Mouse (Mus musculus): Measurements from ENCODE around the gene Phkb. TPM values are rescaled to one million over a fixed set of nuclear protein-coding genes. Genes with fewer than 3 reads are reported as not detected.

The Phkb gene
- total and polyA plus RNA-seq, 2 experiments from 2014 or later, result 43.7 to 44.7 TPM

- WGBS, result 85% methylated on average over 2 of the region's 2 CpGs
- H3K4me2 ChIP-seq (ENCODE audit: low read depth, low read length), result no peak overlapping the region
- H3K9me3 ChIP-seq (replicated peaks; ENCODE audit: control insufficient read depth, low read length), result no peaks in the 10 kb centered on the region
- H3K4me1 ChIP-seq (ENCODE audit: control insufficient read depth, insufficient read depth), result no peaks in the 10 kb centered on the region
- ATAC-seq (ENCODE audit: insufficient read depth, low read depth) (no peak), DNase-seq (ENCODE audit: low spot score) (no peak)
- H3K27me3 ChIP-seq (ENCODE audit: control insufficient read depth, insufficient read depth, low read length), result no peaks in the 10 kb centered on the region
- H3K4me3 ChIP-seq (ENCODE audit: low read depth, low read length), result no peak overlapping the region
- no peak for TF ChIP-seq EP300 (IDR thresholded peaks at IDR 0.05; ENCODE audit: low read depth)
- no peak for TF ChIP-seq CTCF (IDR thresholded peaks at IDR 0.05; ENCODE audit: low read depth)
- H3K27ac ChIP-seq (ENCODE audit: low read depth), result no peak overlapping the region
- no peak overlapping the region for H3K9ac ChIP-seq (replicated peaks; ENCODE audit: low read depth, low read length)
- 0 out of 2 replicates have a peak, but pooled peaks cover 4% of the 10 kb centered on the region for H3K36me3 ChIP-seq (replicated peaks; ENCODE audit: control insufficient read depth, insufficient read depth, low read length)
Observed at GRCm38 (mm10) chr8:85897636-85898035, 56.9 kb downstream of the Phkb start.

GRCm38 (mm10) chr8:85924991-85925390, 84.2 kb downstream of the Phkb start:
- TF ChIP-seq EP300 (IDR thresholded peaks at IDR 0.05; ENCODE audit: low read depth) (no peak), CTCF (IDR thresholded peaks at IDR 0.05; ENCODE audit: low read depth) (no peak)
- H3K27ac ChIP-seq (ENCODE audit: low read depth), result no peak overlapping the region
- H3K36me3 ChIP-seq (replicated peaks; ENCODE audit: control insufficient read depth, insufficient read depth, low read length), result peaks cover 5% of the 10 kb centered on the region; the same call in 1 of the 2 replicates
- no peak overlapping the region for H3K4me3 ChIP-seq (ENCODE audit: low read depth, low read length)
- no peak overlapping the region for H3K4me2 ChIP-seq (ENCODE audit: low read depth, low read length)
- H3K4me1 ChIP-seq (ENCODE audit: control insufficient read depth, insufficient read depth), result peaks cover 14% of the 10 kb centered on the region
- no peaks in the 10 kb centered on the region for H3K27me3 ChIP-seq (ENCODE audit: control insufficient read depth, insufficient read depth, low read length)
- ATAC-seq (ENCODE audit: insufficient read depth, low read depth), result no peak
- DNase-seq (ENCODE audit: low spot score), result no peak
- H3K9me3 ChIP-seq (replicated peaks; ENCODE audit: control insufficient read depth, low read length), result no peaks in the 10 kb centered on the region
- no peak overlapping the region for H3K9ac ChIP-seq (replicated peaks; ENCODE audit: low read depth, low read length)

- 69% methylated on average over 1 of the region's 1 CpGs for WGBS
- H3K4me2 ChIP-seq (ENCODE audit: low read depth, low read length), result no peak overlapping the region
- H3K36me3 ChIP-seq (replicated peaks; ENCODE audit: control insufficient read depth, insufficient read depth, low read length), result peaks cover 5% of the 10 kb centered on the region; the same call in 1 of the 2 replicates
- peaks cover 14% of the 10 kb centered on the region for H3K4me1 ChIP-seq (ENCODE audit: control insufficient read depth, insufficient read depth)
- 0 out of 2 replicates have a peak overlapping the region, but pooled peaks have one; percentile 11 for H3K27ac ChIP-seq (ENCODE audit: low read depth)
- H3K27me3 ChIP-seq (ENCODE audit: control insufficient read depth, insufficient read depth, low read length), result no peaks in the 10 kb centered on the region
- H3K9ac ChIP-seq (replicated peaks; ENCODE audit: low read depth, low read length), result no peak overlapping the region
- DNase-seq (ENCODE audit: low spot score), result no peak
- no peak for TF ChIP-seq CTCF (IDR thresholded peaks at IDR 0.05; ENCODE audit: low read depth)
- no peak for TF ChIP-seq EP300 (IDR thresholded peaks at IDR 0.05; ENCODE audit: low read depth)
- no peak overlapping the region for H3K4me3 ChIP-seq (ENCODE audit: low read depth, low read length)
- no peak for ATAC-seq (ENCODE audit: insufficient read depth, low read depth)
- no peaks in the 10 kb centered on the region for H3K9me3 ChIP-seq (replicated peaks; ENCODE audit: control insufficient read depth, low read length)
Observed at GRCm38 (mm10) chr8:85925574-85925973, 84.8 kb downstream of the Phkb start.

- Histone ChIP-seq H3K4me1 (ENCODE audit: control insufficient read depth, insufficient read depth) (peaks cover 14% of the 10 kb centered on the region), H3K27ac (ENCODE audit: low read depth) (0 out of 2 replicates have a peak overlapping the region, but pooled peaks have one; percentile 11), H3K36me3 (replicated peaks; ENCODE audit: control insufficient read depth, insufficient read depth, low read length) (peaks cover 5% of the 10 kb centered on the region; the same call in 1 of the 2 replicates), H3K9me3 (replicated peaks; ENCODE audit: control insufficient read depth, low read length) (no peaks in the 10 kb centered on the region), H3K4me3 (ENCODE audit: low read depth, low read length) (no peak overlapping the region), H3K9ac (replicated peaks; ENCODE audit: low read depth, low read length) (no peak overlapping the region), H3K4me2 (ENCODE audit: low read depth, low read length) (no peak overlapping the region), H3K27me3 (ENCODE audit: control insufficient read depth, insufficient read depth, low read length) (no peaks in the 10 kb centered on the region)
- no peak for ATAC-seq (ENCODE audit: insufficient read depth, low read depth)
- no peak for TF ChIP-seq EP300 (IDR thresholded peaks at IDR 0.05; ENCODE audit: low read depth)
- TF ChIP-seq CTCF (IDR thresholded peaks at IDR 0.05; ENCODE audit: low read depth), result no peak
- peak; percentile 23 for DNase-seq (ENCODE audit: low spot score)
- 38% methylated on average over 3 of the region's 3 CpGs for WGBS
Observed at GRCm38 (mm10) chr8:85926107-85926506, 85.3 kb downstream of the Phkb start.

- Histone ChIP-seq H3K4me1 (ENCODE audit: control insufficient read depth, insufficient read depth) (no peaks in the 10 kb centered on the region), H3K9me3 (replicated peaks; ENCODE audit: control insufficient read depth, low read length) (no peaks in the 10 kb centered on the region), H3K27me3 (ENCODE audit: control insufficient read depth, insufficient read depth, low read length) (no peaks in the 10 kb centered on the region), H3K27ac (ENCODE audit: low read depth) (no peak overlapping the region), H3K4me2 (ENCODE audit: low read depth, low read length) (no peak overlapping the region), H3K4me3 (ENCODE audit: low read depth, low read length) (no peak overlapping the region), H3K36me3 (replicated peaks; ENCODE audit: control insufficient read depth, insufficient read depth, low read length) (peaks cover 8% of the 10 kb centered on the region; the same call in 1 of the 2 replicates), H3K9ac (replicated peaks; ENCODE audit: low read depth, low read length) (no peak overlapping the region)
- ATAC-seq (ENCODE audit: insufficient read depth, low read depth) (no peak), DNase-seq (ENCODE audit: low spot score) (no peak)
- 93% methylated on average over 5 of the region's 5 CpGs for WGBS
- TF ChIP-seq EP300 (IDR thresholded peaks at IDR 0.05; ENCODE audit: low read depth) (no peak), CTCF (IDR thresholded peaks at IDR 0.05; ENCODE audit: low read depth) (no peak)
Observed at GRCm38 (mm10) chr8:85936148-85936547, 95.4 kb downstream of the Phkb start.

- TF ChIP-seq CTCF (IDR thresholded peaks at IDR 0.05; ENCODE audit: low read depth) (no peak), EP300 (IDR thresholded peaks at IDR 0.05; ENCODE audit: low read depth) (no peak)
- Histone ChIP-seq H3K9ac (replicated peaks; ENCODE audit: low read depth, low read length) (no peak overlapping the region), H3K4me3 (ENCODE audit: low read depth, low read length) (no peak overlapping the region), H3K36me3 (replicated peaks; ENCODE audit: control insufficient read depth, insufficient read depth, low read length) (peaks cover 11% of the 10 kb centered on the region), H3K4me2 (ENCODE audit: low read depth, low read length) (no peak overlapping the region), H3K4me1 (ENCODE audit: control insufficient read depth, insufficient read depth) (no peaks in the 10 kb centered on the region), H3K27ac (ENCODE audit: low read depth) (no peak overlapping the region), H3K27me3 (ENCODE audit: control insufficient read depth, insufficient read depth, low read length) (no peaks in the 10 kb centered on the region), H3K9me3 (replicated peaks; ENCODE audit: control insufficient read depth, low read length) (no peaks in the 10 kb centered on the region)
- no peak for DNase-seq (ENCODE audit: low spot score)
- no peak for ATAC-seq (ENCODE audit: insufficient read depth, low read depth)
- 76% methylated on average over 7 of the region's 7 CpGs for WGBS
Observed at GRCm38 (mm10) chr8:85937343-85937742, 96.6 kb downstream of the Phkb start.

Measured in heart, postnatal 0 days (tissue).